Mouse (Mus musculus): ENCODE measurements around the gene Fbxo11. TPM values are rescaled to one million over a fixed set of nuclear protein-coding genes. Genes with fewer than 3 reads are reported as not detected.
A peak's percentile ranks its signal among the peaks of the same experiment; 100 is the strongest.
"Not testable (repeated sequence)": the region's sequence is repeated elsewhere in the genome, so short reads cannot be mapped to it uniquely, and the experiment has no call there.

Fbxo11 gene
- polyA plus RNA-seq, 1 experiment from 2014 or later: 33.0 TPM

DNA sequence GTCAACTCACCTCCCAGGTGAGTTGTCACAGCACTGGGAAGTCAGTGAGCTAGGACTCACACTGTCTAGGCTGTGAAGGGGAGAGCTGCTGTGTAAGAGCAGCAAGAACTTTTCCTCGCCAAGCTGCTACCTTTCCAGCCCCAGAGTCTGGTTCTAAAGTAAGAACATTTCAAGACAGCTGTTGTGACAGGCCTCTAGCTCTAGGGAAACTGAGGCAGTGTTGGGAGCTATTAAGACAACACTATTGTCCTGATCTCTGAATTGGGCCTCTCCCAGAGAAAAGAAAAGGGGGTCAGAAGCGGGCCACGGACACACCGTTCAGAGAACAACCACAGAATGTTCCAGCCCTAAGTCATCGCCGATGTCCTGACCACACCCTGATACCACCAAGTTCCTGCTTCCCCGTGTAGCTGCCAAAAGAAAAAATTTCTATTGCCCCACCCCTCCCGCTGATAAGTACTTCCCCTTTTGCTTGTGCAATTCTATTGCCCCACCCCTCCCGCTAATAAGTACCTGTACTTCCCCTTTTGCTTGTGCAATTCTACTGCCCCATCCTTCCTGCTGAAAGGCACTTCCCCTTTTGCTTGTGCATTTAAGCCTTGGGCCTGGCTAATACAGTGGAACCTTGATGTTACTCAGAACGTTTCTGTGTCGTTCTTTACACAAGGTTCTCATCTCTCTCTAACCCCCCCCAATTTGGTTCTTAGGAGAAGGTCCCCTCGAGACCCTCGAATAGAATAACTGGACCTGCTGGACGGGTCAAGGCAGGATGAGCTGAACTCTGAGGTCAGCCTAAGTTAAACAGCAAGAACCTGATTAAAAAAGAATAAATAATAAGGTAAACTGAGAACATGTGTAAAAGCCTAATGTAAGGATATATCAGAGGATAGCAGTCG lies 93.1 kb downstream of the Fbxo11 start:
- not testable (repeated sequence) for H3K4me3 ChIP-seq; H3K36me3 ChIP-seq; H3K4me2 ChIP-seq; H3K9me3 ChIP-seq; ATAC-seq (ENCODE audit: low FRiP score, low read depth); H3K9ac ChIP-seq; H3K27ac ChIP-seq (replicated peaks); H3K27me3 ChIP-seq
- 90% methylated on average over 15 of the region's 15 CpGs for WGBS
- peaks cover 18% of the 10 kb centered on the region for H3K4me1 ChIP-seq (replicated peaks)

DNA sequence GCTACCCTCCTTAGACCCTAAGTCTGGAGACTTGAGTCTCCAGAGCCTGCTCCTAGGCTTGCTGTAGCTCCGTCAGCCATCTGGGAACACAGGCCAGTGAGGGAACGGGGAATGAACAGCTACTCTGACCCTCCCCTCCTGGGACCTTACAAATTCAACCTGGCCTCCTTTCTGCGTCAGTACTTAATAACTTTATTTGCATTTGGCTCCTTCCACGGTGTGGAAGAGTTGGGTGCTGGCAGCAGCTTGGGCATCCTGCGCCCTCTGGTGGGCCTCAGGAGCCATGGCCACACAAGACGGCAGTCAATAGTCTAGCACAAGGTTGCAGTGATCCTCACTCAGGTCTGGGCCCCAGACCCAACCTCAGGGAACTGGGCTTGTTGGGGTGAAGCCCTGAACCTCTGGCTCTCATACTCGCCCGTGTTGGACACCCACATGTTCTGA lies 96.6 kb downstream of the Fbxo11 start:
- H3K4me3 ChIP-seq; H3K4me1 ChIP-seq (replicated peaks); H3K4me2 ChIP-seq; H3K9me3 ChIP-seq; H3K27ac ChIP-seq (replicated peaks); H3K36me3 ChIP-seq; H3K9ac ChIP-seq; H3K27me3 ChIP-seq: not testable (repeated sequence)
- 30% methylated on average over 7 of the region's 8 CpGs for WGBS
- ATAC-seq (ENCODE audit: low FRiP score, low read depth): peak; percentile 63; the same call in 1 of the 2 replicates

DNA sequence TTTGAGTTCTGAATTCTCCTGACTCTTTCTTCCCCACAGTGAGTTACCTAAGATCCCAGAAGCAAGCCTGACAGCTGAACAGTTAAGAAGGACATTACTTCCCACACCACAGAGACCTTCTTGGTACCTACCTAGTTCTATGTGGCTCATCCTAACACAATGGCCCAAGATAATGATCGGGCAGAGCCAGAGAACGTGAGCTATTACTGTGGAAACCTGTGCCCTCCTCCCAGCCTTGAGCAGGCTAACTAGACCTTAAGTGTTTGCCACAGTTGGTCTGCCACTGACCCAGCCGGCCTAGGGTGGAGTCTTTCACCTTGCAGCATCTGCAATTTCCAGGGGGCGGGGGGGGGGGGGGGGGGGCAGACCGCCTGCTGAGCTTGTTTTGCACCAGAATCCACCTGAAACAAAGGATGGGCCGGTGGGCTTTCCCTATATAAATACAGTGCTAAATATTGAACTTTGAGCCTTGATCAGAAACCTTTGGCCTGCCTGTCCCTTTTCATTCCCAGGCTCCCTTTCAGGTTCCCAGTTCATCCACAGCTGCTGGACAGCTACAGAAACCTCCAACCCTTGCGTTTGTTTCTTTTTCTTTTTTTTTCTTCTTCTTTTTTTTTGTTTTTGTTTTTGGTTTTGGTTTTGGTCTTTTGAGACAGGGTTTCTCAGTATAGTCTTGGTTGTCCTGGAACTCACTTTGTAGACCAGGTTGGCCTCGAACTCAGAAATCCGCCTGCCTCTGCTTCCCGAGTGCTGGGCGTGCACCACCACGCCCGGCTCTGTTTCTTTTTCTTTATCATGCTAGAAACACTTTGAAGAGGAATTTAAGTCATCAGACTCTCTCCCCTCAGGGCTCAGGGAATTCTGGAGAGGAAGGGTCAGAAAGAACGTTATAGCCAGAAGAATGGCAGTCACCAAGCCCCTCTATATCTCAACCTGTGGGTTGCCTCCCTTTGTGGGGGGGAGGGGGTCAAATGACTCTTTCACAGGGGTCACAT lies 101.7 kb downstream of the Fbxo11 start:
- Histone ChIP-seq H3K9ac (no peak overlapping the region), H3K4me1 (replicated peaks) (no peaks in the 10 kb centered on the region), H3K27me3 (no peaks in the 10 kb centered on the region), H3K36me3 (no peaks in the 10 kb centered on the region), H3K4me2 (no peak overlapping the region), H3K27ac (replicated peaks) (no peak overlapping the region), H3K4me3 (no peak overlapping the region), H3K9me3 (no peaks in the 10 kb centered on the region)
- ATAC-seq (ENCODE audit: low FRiP score, low read depth): no peak
- WGBS: 83% methylated on average over 14 of the region's 14 CpGs

DNA sequence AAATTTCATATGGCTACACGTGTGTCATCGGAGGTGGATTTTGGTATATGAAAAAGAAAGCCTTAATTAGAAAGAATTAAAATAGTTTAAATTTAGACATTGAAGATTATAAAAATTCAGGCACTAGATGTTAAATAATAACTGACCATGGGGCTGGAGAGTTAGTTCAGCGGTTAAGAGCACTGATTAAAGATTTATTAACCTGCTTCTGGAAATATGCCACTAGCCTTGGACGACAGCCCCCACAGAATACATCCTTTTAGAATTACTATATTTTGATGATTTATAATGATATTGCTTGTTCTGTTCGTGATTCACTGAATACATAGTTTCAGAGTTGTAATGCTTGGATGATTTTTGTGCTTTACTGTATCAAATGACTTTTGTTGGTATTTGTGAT lies 105.2 kb downstream of the Fbxo11 start:
- H3K9me3 ChIP-seq; H3K36me3 ChIP-seq; H3K4me2 ChIP-seq; H3K27me3 ChIP-seq; H3K9ac ChIP-seq; ATAC-seq (ENCODE audit: low FRiP score, low read depth); H3K4me3 ChIP-seq; H3K4me1 ChIP-seq (replicated peaks); H3K27ac ChIP-seq (replicated peaks): not testable (repeated sequence)
- 89% methylated on average over 5 of the region's 5 CpGs for WGBS

DNA sequence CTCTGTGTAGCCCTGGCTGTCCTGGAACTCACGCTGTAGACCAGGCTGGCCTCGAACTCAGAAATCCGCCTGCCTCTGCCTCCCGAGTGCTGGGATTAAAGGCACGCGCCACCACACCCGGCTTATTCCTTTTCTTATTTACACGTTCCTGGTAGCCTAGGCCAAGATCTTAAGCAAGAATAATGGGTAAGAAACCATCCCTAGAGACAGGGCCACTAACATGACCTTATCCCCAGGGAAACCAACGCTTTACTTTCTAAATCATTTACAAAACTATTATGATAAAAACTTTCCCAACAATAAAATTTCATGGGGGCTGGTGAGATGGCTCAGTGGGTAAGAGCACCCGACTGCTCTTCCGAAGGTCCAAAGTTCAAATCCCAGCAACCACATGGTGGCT lies 105.7 kb downstream of the Fbxo11 start:
- not testable (repeated sequence) for ATAC-seq (ENCODE audit: low FRiP score, low read depth)

DNA sequence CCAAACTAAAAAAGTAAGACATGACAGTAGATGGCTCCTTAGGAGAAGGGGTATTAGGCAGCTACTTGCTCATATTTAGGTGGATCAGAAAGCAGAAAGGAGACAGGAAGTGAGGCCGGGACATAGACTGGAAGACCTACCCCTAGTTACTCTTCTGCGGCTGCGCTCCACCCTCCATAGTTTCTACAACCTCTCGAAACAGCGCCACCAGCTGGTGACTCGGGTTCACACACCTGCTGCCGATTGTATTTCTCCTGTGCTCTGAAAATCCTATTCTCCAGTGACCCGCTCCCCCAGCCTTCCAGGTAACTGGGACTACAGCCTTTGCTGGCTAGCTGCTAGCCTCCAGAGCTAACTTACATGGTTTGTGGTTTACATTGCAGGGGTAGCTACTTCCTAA lies 106.8 kb downstream of the Fbxo11 start:
- WGBS: 60% methylated on average over 8 of the region's 8 CpGs

More for the DNA sequence above, 105.7 kb downstream of the Fbxo11 start:
- not testable (repeated sequence) for H3K27ac ChIP-seq (replicated peaks); H3K4me1 ChIP-seq (replicated peaks); H3K4me3 ChIP-seq; H3K9me3 ChIP-seq; H3K36me3 ChIP-seq; H3K4me2 ChIP-seq; H3K27me3 ChIP-seq; H3K9ac ChIP-seq
- 95% methylated on average over 11 of the region's 11 CpGs for WGBS

DNA sequence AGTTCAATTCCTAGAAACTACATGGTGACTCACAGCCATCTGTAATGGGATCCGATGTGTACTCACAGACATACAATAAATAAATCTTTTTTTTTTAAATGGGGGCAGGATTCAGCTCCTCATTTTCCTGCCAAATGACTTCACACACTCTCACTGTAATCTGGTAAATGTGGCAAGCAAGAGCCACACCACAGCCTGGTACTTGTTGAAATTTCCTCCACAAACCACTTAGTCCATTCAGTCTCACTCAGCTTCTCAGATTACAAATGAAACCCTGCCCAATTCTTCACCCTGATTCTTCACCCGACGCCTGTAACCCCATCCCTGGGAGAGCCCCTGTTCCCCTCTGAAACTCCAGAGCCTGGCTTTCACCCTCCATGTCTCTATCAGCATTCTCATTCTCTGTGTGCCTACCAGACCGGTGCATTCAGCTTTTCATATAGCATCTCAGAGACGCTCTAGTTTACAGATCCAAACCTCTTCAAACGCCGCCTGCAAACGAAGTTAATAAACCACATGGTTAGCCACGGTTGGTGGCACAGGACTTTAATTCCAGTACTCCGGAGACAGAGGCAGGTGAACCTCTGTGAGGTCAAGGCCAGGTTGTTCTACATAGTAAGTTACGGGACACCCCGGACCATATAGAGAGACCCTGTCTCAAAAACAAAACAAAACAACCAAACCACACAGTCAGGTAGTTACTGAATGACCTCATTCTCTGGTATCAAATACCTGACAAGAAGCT lies 107.8 kb downstream of the Fbxo11 start:
- no peak overlapping the region for H3K4me2 ChIP-seq
- ATAC-seq (ENCODE audit: low FRiP score, low read depth): no peak
- no peak overlapping the region for H3K9ac ChIP-seq
- H3K4me3 ChIP-seq: no peak overlapping the region
- H3K27ac ChIP-seq (replicated peaks): no peak overlapping the region
- no peaks in the 10 kb centered on the region for H3K36me3 ChIP-seq
- WGBS: 83% methylated on average over 12 of the region's 12 CpGs
- no peaks in the 10 kb centered on the region for H3K27me3 ChIP-seq
- H3K4me1 ChIP-seq (replicated peaks): no peaks in the 10 kb centered on the region
- H3K9me3 ChIP-seq: no peaks in the 10 kb centered on the region

More for the DNA sequence above, 106.8 kb downstream of the Fbxo11 start:
- H3K27me3 ChIP-seq: no peaks in the 10 kb centered on the region
- no peaks in the 10 kb centered on the region for H3K4me1 ChIP-seq (replicated peaks)
- H3K4me3 ChIP-seq: no peak overlapping the region
- no peak for ATAC-seq (ENCODE audit: low FRiP score, low read depth)
- H3K9ac ChIP-seq: no peak overlapping the region
- H3K4me2 ChIP-seq: no peak overlapping the region
- H3K9me3 ChIP-seq: no peaks in the 10 kb centered on the region
- no peak overlapping the region for H3K27ac ChIP-seq (replicated peaks)
- H3K36me3 ChIP-seq: no peaks in the 10 kb centered on the region

DNA sequence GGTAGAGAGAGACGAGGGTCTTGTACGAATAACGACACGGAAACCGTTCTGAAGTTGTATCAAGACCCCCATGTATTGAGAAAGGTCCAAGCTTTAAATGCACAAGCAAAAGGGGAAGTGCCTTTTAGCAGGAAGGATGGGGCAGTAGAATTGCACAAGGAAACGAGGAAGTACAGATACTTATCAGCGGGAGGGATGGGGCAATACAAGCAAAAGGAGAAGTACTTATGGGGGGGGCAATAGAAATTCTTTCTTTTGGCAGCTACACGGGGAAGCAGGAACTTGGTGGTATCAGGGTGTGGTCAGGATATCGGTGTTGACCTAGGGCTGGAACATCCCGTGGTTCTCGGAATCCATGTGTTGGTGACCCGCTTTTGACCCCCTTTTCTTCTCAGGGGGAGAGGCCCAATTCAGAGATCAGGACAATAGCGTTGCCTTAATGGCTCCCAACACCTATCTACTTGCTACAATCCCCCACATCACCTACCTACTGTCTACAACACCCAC lies 110.4 kb downstream of the Fbxo11 start:
- H3K9me3 ChIP-seq; ATAC-seq (ENCODE audit: low FRiP score, low read depth); H3K27me3 ChIP-seq; H3K9ac ChIP-seq; H3K4me3 ChIP-seq; H3K27ac ChIP-seq (replicated peaks); H3K4me2 ChIP-seq; H3K4me1 ChIP-seq (replicated peaks); H3K36me3 ChIP-seq: not testable (repeated sequence)
- WGBS: 94% methylated on average over 13 of the region's 13 CpGs

DNA sequence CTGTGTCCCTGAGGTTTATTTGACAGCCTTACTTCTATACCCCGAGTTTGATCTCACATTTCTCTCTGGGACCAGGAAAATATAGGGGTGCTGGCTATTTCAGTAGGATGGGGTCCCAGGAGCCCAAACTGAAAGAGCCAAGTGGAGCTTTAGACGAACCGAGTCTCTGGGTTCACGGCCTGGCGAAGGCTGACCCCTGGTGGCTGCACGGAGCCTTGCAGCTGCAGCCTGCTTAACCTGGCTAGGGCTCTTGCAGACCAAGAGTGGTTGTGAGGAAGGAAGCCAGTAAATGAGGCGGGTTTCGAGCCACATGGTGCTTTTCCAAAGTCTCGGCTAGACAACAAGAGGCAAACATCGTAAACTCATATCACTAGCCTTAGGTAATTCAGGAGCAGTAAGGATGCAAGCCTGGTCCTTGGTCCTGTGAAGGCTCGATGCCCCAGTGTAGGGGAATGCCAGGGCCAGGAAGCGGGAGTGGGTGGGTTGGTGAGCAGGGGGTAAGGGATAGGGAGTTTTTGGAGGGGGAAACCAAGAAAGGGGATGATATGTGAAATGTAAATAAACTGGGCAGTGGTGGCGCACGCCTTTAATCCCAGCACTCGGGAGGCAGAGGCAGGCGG lies 116.0 kb downstream of the Fbxo11 start:
- H3K9me3 ChIP-seq: no peaks in the 10 kb centered on the region
- no peak overlapping the region for H3K9ac ChIP-seq
- no peaks in the 10 kb centered on the region for H3K36me3 ChIP-seq
- WGBS: 44% methylated on average over 16 of the region's 16 CpGs
- H3K4me3 ChIP-seq: no peak overlapping the region
- no peaks in the 10 kb centered on the region for H3K27me3 ChIP-seq
- peak; percentile 68 for ATAC-seq (ENCODE audit: low FRiP score, low read depth)
- H3K4me1 ChIP-seq (replicated peaks): no peaks in the 10 kb centered on the region
- no peak overlapping the region for H3K27ac ChIP-seq (replicated peaks)
- H3K4me2 ChIP-seq: no peak overlapping the region
